ENCODE assay signal across 8 mouse cellular contexts in the genomic region with DNA sequence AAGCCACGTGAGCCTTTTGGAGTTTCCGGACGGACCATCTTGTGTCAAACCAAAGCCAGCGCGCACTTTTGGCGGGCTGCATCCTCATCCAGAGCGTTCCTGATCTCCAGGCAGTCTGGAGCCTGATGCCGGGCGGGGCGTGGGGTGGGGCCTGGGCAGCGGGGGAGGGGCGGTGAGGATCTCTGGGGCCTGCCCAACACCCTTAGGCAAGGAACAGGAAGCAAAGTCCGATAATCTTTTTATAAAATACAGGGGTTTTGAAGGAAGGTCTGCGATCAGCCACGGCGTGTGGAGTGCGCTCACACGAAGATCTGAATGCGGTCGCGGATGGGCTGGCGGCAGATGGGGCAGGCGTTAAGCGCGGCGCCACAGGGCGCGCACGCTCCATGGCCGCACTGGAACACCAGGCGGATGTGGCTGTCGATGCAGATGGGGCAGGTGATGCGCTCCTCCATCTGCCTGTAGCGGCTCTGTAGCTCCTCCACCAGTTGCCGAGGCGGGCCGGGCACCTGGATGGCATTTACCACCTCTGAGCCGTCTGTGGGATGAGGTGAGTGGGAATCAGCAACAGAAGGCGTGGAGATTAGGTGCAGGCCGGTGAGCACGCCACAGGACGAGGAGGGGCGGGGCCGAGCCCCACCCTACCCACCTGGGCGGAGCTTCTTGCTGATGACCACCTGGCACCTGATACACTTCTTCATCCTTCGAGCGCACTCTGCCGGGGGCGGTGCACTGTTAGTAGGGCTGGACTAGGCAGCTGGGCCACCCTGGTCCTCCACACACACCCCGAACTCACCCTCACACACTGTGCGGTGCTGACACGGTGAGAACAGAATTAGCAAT. TPM values are rescaled to one million over a fixed set of nuclear protein-coding genes. Genes with fewer than 3 reads are reported as not detected.
DNase-seq lines count a peak whose midpoint lies in the region; ATAC-seq and TF ChIP-seq lines count a peak whose summit lies in the region.

No protein-coding gene starts in this region.

- peak overlapping the region; percentile 70 for H3K4me2 ChIP-seq in embryonic facial prominence, embryonic 14.5 days (ENCODE audit: low read depth, low read length)
- peak overlapping the region; percentile 66 for H3K4me2 ChIP-seq in hindbrain, embryonic 13.5 days
- peak overlapping the region; percentile 69 for H3K4me2 ChIP-seq in liver, embryonic 13.5 days
- H3K4me2 ChIP-seq in myocyte (ENCODE audit: low read depth) = peak overlapping the region; percentile 64

- under 1% methylated on average over 38 of the region's 52 CpGs for WGBS in embryonic facial prominence, embryonic 14.5 days
- 3% methylated on average over 52 of the region's 52 CpGs for WGBS in hindbrain, embryonic 13.5 days
- 4% methylated on average over 52 of the region's 52 CpGs for WGBS in liver, embryonic 13.5 days (ENCODE audit: insufficient replicate concordance)

- H3K27me3 ChIP-seq in embryonic facial prominence, embryonic 14.5 days (replicated peaks; ENCODE audit: control insufficient read depth, insufficient read depth, low read length) = peaks cover 33% of the 10 kb centered on the region
- peaks cover 73% of the 10 kb centered on the region for H3K27me3 ChIP-seq in hindbrain, embryonic 13.5 days
- peaks cover 61% of the 10 kb centered on the region for H3K27me3 ChIP-seq in liver, embryonic 13.5 days
- no peaks in the 10 kb centered on the region for H3K27me3 ChIP-seq in myocyte (ENCODE audit: control insufficient read depth, insufficient read depth, insufficient read length)

- H3K9me3 ChIP-seq in embryonic facial prominence, embryonic 14.5 days (ENCODE audit: control insufficient read depth, low read length) = no peaks in the 10 kb centered on the region
- H3K9me3 ChIP-seq in hindbrain, embryonic 13.5 days = no peaks in the 10 kb centered on the region
- H3K9me3 ChIP-seq in liver, embryonic 13.5 days (replicated peaks) = no peaks in the 10 kb centered on the region

- peak overlapping the region; percentile 44 for H3K4me3 ChIP-seq in embryonic facial prominence, embryonic 14.5 days (ENCODE audit: low read depth, low read length)
- H3K4me3 ChIP-seq in hindbrain, embryonic 13.5 days = peak overlapping the region; percentile 35
- H3K4me3 ChIP-seq in liver, embryonic 13.5 days (replicated peaks) = peak overlapping the region; percentile 47
- no peak overlapping the region for H3K4me3 ChIP-seq in myocyte

- peak; percentile 41 for ATAC-seq in embryonic facial prominence, embryonic 14.5 days (ENCODE audit: low read depth)
- ATAC-seq in hindbrain, embryonic 13.5 days (ENCODE audit: low FRiP score) = peak; percentile 48
- peak; percentile 24 for ATAC-seq in liver, embryonic 13.5 days (ENCODE audit: low read depth)

- H3K4me1 ChIP-seq in embryonic facial prominence, embryonic 14.5 days (ENCODE audit: control insufficient read depth, insufficient read depth, low read length) = peaks cover 20% of the 10 kb centered on the region
- peaks cover 34% of the 10 kb centered on the region for H3K4me1 ChIP-seq in hindbrain, embryonic 13.5 days (replicated peaks)
- H3K4me1 ChIP-seq in liver, embryonic 13.5 days (replicated peaks) = peaks cover 35% of the 10 kb centered on the region

- H3ac ChIP-seq in myocyte (ENCODE audit: control insufficient read depth, insufficient read length) = no peak overlapping the region

- DNase-seq in CD8-positive naive resting alpha-beta T cell, adult 2 months (ENCODE audit: low read depth in 2 of 2, low spot score in 2 of 2) = peak; percentile 45 to 59
- peak; percentile 77 for DNase-seq in T-cell, adult 2 months (ENCODE audit: low spot score)
- DNase-seq in embryonic facial prominence, embryonic 14.5 days (ENCODE audit: low spot score) = peak; percentile 71
- DNase-seq in liver, embryonic 13.5 days = no peak
- peak; percentile 41 to 65 for DNase-seq in urinary bladder, adult 18-20 months (ENCODE audit: low spot score in 2 of 2)
- DNase-seq in layer of hippocampus, postnatal 25 days (ENCODE audit: extremely low spot score in 1 of 2, low spot score in 1 of 2) = no peak

- TF ChIP-seq POLR2A in myocyte (IDR thresholded peaks at IDR 0.05; ENCODE audit: insufficient read length, low read depth) = no peak

- H3K9ac ChIP-seq in embryonic facial prominence, embryonic 14.5 days (ENCODE audit: low read depth, low read length) = peak overlapping the region; percentile 47
- H3K9ac ChIP-seq in hindbrain, embryonic 13.5 days = peak overlapping the region; percentile 63
- H3K9ac ChIP-seq in liver, embryonic 13.5 days = peak overlapping the region; percentile 22

- no peaks in the 10 kb centered on the region for H3K79me2 ChIP-seq in myocyte (ENCODE audit: control insufficient read depth, insufficient read depth)

- peaks cover 54% of the 10 kb centered on the region for H3K36me3 ChIP-seq in embryonic facial prominence, embryonic 14.5 days (ENCODE audit: control insufficient read depth, insufficient read depth, low read length)
- H3K36me3 ChIP-seq in hindbrain, embryonic 13.5 days = peaks cover 71% of the 10 kb centered on the region
- H3K36me3 ChIP-seq in liver, embryonic 13.5 days = peaks cover 18% of the 10 kb centered on the region
- peaks cover 12% of the 10 kb centered on the region for H3K36me3 ChIP-seq in myocyte (ENCODE audit: control insufficient read depth, insufficient read depth)

- H3K27ac ChIP-seq in embryonic facial prominence, embryonic 14.5 days (replicated peaks; ENCODE audit: low read depth, low read length) = no peak overlapping the region
- H3K27ac ChIP-seq in hindbrain, embryonic 13.5 days = no peak overlapping the region
- no peak overlapping the region for H3K27ac ChIP-seq in liver, embryonic 13.5 days

TF ChIP-seq in myocyte, 11 proteins besides CTCF, POLR2A, EP300 and RAD21:
- TF ChIP-seq REST (IDR thresholded peaks at IDR 0.05; ENCODE audit: insufficient read depth, insufficient read length) (no peak), MYOD1 (IDR thresholded peaks at IDR 0.05; ENCODE audit: control insufficient read depth in 1 of 3, insufficient read length in 2 of 3, low read depth in 2 of 3) (peak in 1 of 3 experiments; percentile 4), POLR2AphosphoS2 (IDR thresholded peaks at IDR 0.05; ENCODE audit: insufficient read length, low read depth) (peak; percentile 64)

RNA-seq across cellular contexts. Expression of a gene that starts 1.5 kb away (rescaled TPM):
- 29.4 and 31.2 TPM in 2 replicates for polyA plus RNA-seq in embryonic facial prominence, embryonic 14.5 days (2014; fragmentation: Nextera tagmentation; extraction: Ambion mirVana)
- polyA plus RNA-seq in hindbrain, embryonic 13.5 days (2015; fragmentation: Nextera tagmentation; extraction: Ambion mirVana) = 3.9 and 4.5 TPM in 2 replicates
- polyA plus RNA-seq in liver, embryonic 13.5 days (2015; fragmentation: Nextera tagmentation; extraction: Ambion mirVana) = 4.9 and 6.0 TPM in 2 replicates
- 1.8 TPM for polyA plus RNA-seq in myocyte (2012; fragmentation: generic; extraction: Trizol)
- total RNA-seq in layer of hippocampus, postnatal 25 days (2021) = 1 to 10 TPM; 2.7 to 3.0 TPM

RNA-seq across cellular contexts. Expression of a gene that starts 9.5 kb away (rescaled TPM):
- not detected in 2 replicates for polyA plus RNA-seq in embryonic facial prominence, embryonic 14.5 days (2014; fragmentation: Nextera tagmentation; extraction: Ambion mirVana)
- polyA plus RNA-seq in hindbrain, embryonic 13.5 days (2015; fragmentation: Nextera tagmentation; extraction: Ambion mirVana) = not detected in 2 replicates
- not detected in 2 replicates for polyA plus RNA-seq in liver, embryonic 13.5 days (2015; fragmentation: Nextera tagmentation; extraction: Ambion mirVana)
- not detected for polyA plus RNA-seq in myocyte (2012; fragmentation: generic; extraction: Trizol)
- total RNA-seq in layer of hippocampus, postnatal 25 days (2021) = not detected

RNA-seq across cellular contexts. Expression of a gene that starts 14.3 kb away (rescaled TPM):
- polyA plus RNA-seq in embryonic facial prominence, embryonic 14.5 days (2014; fragmentation: Nextera tagmentation; extraction: Ambion mirVana) = 24.8 and 27.3 TPM in 2 replicates
- 39.4 and 40.3 TPM in 2 replicates for polyA plus RNA-seq in hindbrain, embryonic 13.5 days (2015; fragmentation: Nextera tagmentation; extraction: Ambion mirVana)
- polyA plus RNA-seq in liver, embryonic 13.5 days (2015; fragmentation: Nextera tagmentation; extraction: Ambion mirVana) = 3.2 and 3.7 TPM in 2 replicates
- 106 TPM for polyA plus RNA-seq in myocyte (2012; fragmentation: generic; extraction: Trizol)
- total RNA-seq in layer of hippocampus, postnatal 25 days (2021) = 100 to 1,000 TPM in 1 of 2 experiments, 10 to 100 TPM in 1; 96.6 to 109 TPM

RNA-seq across cellular contexts. Expression of a gene that starts 30.0 kb away (rescaled TPM):
- polyA plus RNA-seq in embryonic facial prominence, embryonic 14.5 days (2014; fragmentation: Nextera tagmentation; extraction: Ambion mirVana) = 47.1 and 50.8 TPM in 2 replicates
- 65.2 and 65.8 TPM in 2 replicates for polyA plus RNA-seq in hindbrain, embryonic 13.5 days (2015; fragmentation: Nextera tagmentation; extraction: Ambion mirVana)
- 30.6 and 36.2 TPM in 2 replicates for polyA plus RNA-seq in liver, embryonic 13.5 days (2015; fragmentation: Nextera tagmentation; extraction: Ambion mirVana)
- 47.7 TPM for polyA plus RNA-seq in myocyte (2012; fragmentation: generic; extraction: Trizol)
- 10 to 100 TPM; 41.1 to 47.3 TPM for total RNA-seq in layer of hippocampus, postnatal 25 days (2021)

RNA-seq across cellular contexts. Expression of a gene that starts 39.5 kb away (rescaled TPM):
- polyA plus RNA-seq in embryonic facial prominence, embryonic 14.5 days (2014; fragmentation: Nextera tagmentation; extraction: Ambion mirVana) = 6.3 and 6.9 TPM in 2 replicates
- 7.5 and 7.9 TPM in 2 replicates for polyA plus RNA-seq in hindbrain, embryonic 13.5 days (2015; fragmentation: Nextera tagmentation; extraction: Ambion mirVana)
- 0.39 and 0.49 TPM in 2 replicates for polyA plus RNA-seq in liver, embryonic 13.5 days (2015; fragmentation: Nextera tagmentation; extraction: Ambion mirVana)
- 8.3 TPM for polyA plus RNA-seq in myocyte (2012; fragmentation: generic; extraction: Trizol)
- 10 to 100 TPM; 23.9 to 27.5 TPM for total RNA-seq in layer of hippocampus, postnatal 25 days (2021)

Comparison
In these comparisons a context has a peak if more than half of its experiments do, and no peak if none do; other contexts are left out.
1. DNase-seq: peak in CD8-positive naive resting alpha-beta T cell, adult 2 months (2 of 2), T-cell, adult 2 months (single experiment), embryonic facial prominence, embryonic 14.5 days (single experiment) and urinary bladder, adult 18-20 months (2 of 2); none in liver, embryonic 13.5 days (single experiment) and layer of hippocampus, postnatal 25 days (0 of 2).
2. Peak in every context shown above with its lines, with median percentiles within 50 percentile points of each other: ATAC-seq, H3K4me2 ChIP-seq and H3K9ac ChIP-seq.